Mouse (Mus musculus): ENCODE measurements around the gene Nagk. TPM values are rescaled to one million over a fixed set of nuclear protein-coding genes. Genes with fewer than 3 reads are reported as not detected.

Gene Nagk
- polyA plus RNA-seq, 1 experiment from 2014 or later, result 60.9 TPM

GRCm38 (mm10) chr6:83796686-83797085 is 1.9 kb downstream of the Nagk start:
- no peak overlapping the region for H3K9ac ChIP-seq (replicated peaks; ENCODE audit: low read length)
- no peaks in the 10 kb centered on the region for H3K27me3 ChIP-seq (ENCODE audit: insufficient read depth, low read length)
- no peak for ATAC-seq (ENCODE audit: low FRiP score, low TSS enrichment)
- WGBS, result 62% methylated on average over 3 of the region's 3 CpGs
- H3K9me3 ChIP-seq (ENCODE audit: low read length), result no peaks in the 10 kb centered on the region
- no peak overlapping the region for H3K27ac ChIP-seq (ENCODE audit: low read length)
- H3K4me3 ChIP-seq (ENCODE audit: low read length), result no peak overlapping the region
- no peak overlapping the region for H3K4me2 ChIP-seq (replicated peaks; ENCODE audit: low read depth, low read length)
- H3K36me3 ChIP-seq (ENCODE audit: insufficient read depth, low read length), result peaks cover 17% of the 10 kb centered on the region
- peaks cover 7% of the 10 kb centered on the region; the same call in 1 of the 2 replicates for H3K4me1 ChIP-seq (ENCODE audit: insufficient read depth, low read length)

GRCm38 (mm10) chr6:83802033-83802432 is 7.3 kb downstream of the Nagk start:
- no peaks in the 10 kb centered on the region for H3K9me3 ChIP-seq (ENCODE audit: low read length)
- no peaks in the 10 kb centered on the region for H3K27me3 ChIP-seq (ENCODE audit: insufficient read depth, low read length)
- H3K9ac ChIP-seq (replicated peaks; ENCODE audit: low read length), result no peak overlapping the region
- no peak overlapping the region for H3K4me3 ChIP-seq (ENCODE audit: low read length)
- no peak overlapping the region for H3K27ac ChIP-seq (ENCODE audit: low read length)
- H3K4me2 ChIP-seq (replicated peaks; ENCODE audit: low read depth, low read length), result no peak overlapping the region
- H3K36me3 ChIP-seq (ENCODE audit: insufficient read depth, low read length), result peaks cover 37% of the 10 kb centered on the region
- 94% methylated on average over 5 of the region's 5 CpGs for WGBS
- no peak for ATAC-seq (ENCODE audit: low FRiP score, low TSS enrichment)
- no peaks in the 10 kb centered on the region for H3K4me1 ChIP-seq (ENCODE audit: insufficient read depth, low read length)

- peaks cover 42% of the 10 kb centered on the region for H3K36me3 ChIP-seq (ENCODE audit: insufficient read depth, low read length)
- WGBS, result 90% methylated on average over 3 of the region's 3 CpGs
- no peaks in the 10 kb centered on the region for H3K27me3 ChIP-seq (ENCODE audit: insufficient read depth, low read length)
Measured at GRCm38 (mm10) chr6:83802846-83803245, 8.1 kb downstream of the Nagk start.

GRCm38 (mm10) chr6:83815801-83816200 is 21.0 kb downstream of the Nagk start:
- 93% methylated on average over 3 of the region's 3 CpGs for WGBS
- no peak overlapping the region for H3K4me2 ChIP-seq (replicated peaks; ENCODE audit: low read depth, low read length)
- no peaks in the 10 kb centered on the region for H3K4me1 ChIP-seq (ENCODE audit: insufficient read depth, low read length)
- no peak overlapping the region for H3K4me3 ChIP-seq (ENCODE audit: low read length)
- no peak overlapping the region for H3K9ac ChIP-seq (replicated peaks; ENCODE audit: low read length)
- H3K36me3 ChIP-seq (ENCODE audit: insufficient read depth, low read length), result peaks cover 29% of the 10 kb centered on the region
- H3K27me3 ChIP-seq (ENCODE audit: insufficient read depth, low read length), result no peaks in the 10 kb centered on the region
- ATAC-seq (ENCODE audit: low FRiP score, low TSS enrichment), result no peak
- no peak overlapping the region for H3K27ac ChIP-seq (ENCODE audit: low read length)
- peaks cover 7% of the 10 kb centered on the region; the same call in 1 of the 2 replicates for H3K9me3 ChIP-seq (ENCODE audit: low read length)

More at GRCm38 (mm10) chr6:83802846-83803245, 8.1 kb downstream of the Nagk start:
- Histone ChIP-seq H3K4me1 (ENCODE audit: insufficient read depth, low read length) (no peaks in the 10 kb centered on the region), H3K9me3 (ENCODE audit: low read length) (no peaks in the 10 kb centered on the region), H3K4me2 (replicated peaks; ENCODE audit: low read depth, low read length) (no peak overlapping the region), H3K27ac (ENCODE audit: low read length) (no peak overlapping the region), H3K4me3 (ENCODE audit: low read length) (no peak overlapping the region), H3K9ac (replicated peaks; ENCODE audit: low read length) (no peak overlapping the region)
- no peak for ATAC-seq (ENCODE audit: low FRiP score, low TSS enrichment)

GRCm38 (mm10) chr6:83818996-83819395 is 24.2 kb downstream of the Nagk start:
- Histone ChIP-seq H3K4me3 (ENCODE audit: low read length) (no peak overlapping the region), H3K4me1 (ENCODE audit: insufficient read depth, low read length) (no peaks in the 10 kb centered on the region), H3K9me3 (ENCODE audit: low read length) (peaks cover 7% of the 10 kb centered on the region; the same call in 1 of the 2 replicates), H3K4me2 (replicated peaks; ENCODE audit: low read depth, low read length) (no peak overlapping the region), H3K9ac (replicated peaks; ENCODE audit: low read length) (no peak overlapping the region), H3K36me3 (ENCODE audit: insufficient read depth, low read length) (peaks cover 18% of the 10 kb centered on the region), H3K27me3 (ENCODE audit: insufficient read depth, low read length) (no peaks in the 10 kb centered on the region), H3K27ac (ENCODE audit: low read length) (no peak overlapping the region)
- ATAC-seq (ENCODE audit: low FRiP score, low TSS enrichment), result no peak
- 66% methylated on average over 1 of the region's 1 CpGs for WGBS

- Histone ChIP-seq H3K27me3 (ENCODE audit: insufficient read depth, low read length) (no peaks in the 10 kb centered on the region), H3K4me2 (replicated peaks; ENCODE audit: low read depth, low read length) (no peak overlapping the region), H3K4me1 (ENCODE audit: insufficient read depth, low read length) (no peaks in the 10 kb centered on the region), H3K27ac (ENCODE audit: low read length) (no peak overlapping the region), H3K4me3 (ENCODE audit: low read length) (no peak overlapping the region), H3K36me3 (ENCODE audit: insufficient read depth, low read length) (peaks cover 8% of the 10 kb centered on the region; the same call in 1 of the 2 replicates), H3K9ac (replicated peaks; ENCODE audit: low read length) (no peak overlapping the region), H3K9me3 (ENCODE audit: low read length) (peaks cover 5% of the 10 kb centered on the region; the same call in 1 of the 2 replicates)
- ATAC-seq (ENCODE audit: low FRiP score, low TSS enrichment), result no peak
- 78% methylated on average over 2 of the region's 2 CpGs for WGBS
Measured at GRCm38 (mm10) chr6:83820727-83821515, 26.1 kb downstream of the Nagk start.

GRCm38 (mm10) chr6:83821856-83822255 is 27.1 kb downstream of the Nagk start:
- H3K4me3 ChIP-seq (ENCODE audit: low read length), result no peak overlapping the region
- no peaks in the 10 kb centered on the region; the same call in 1 of the 2 replicates for H3K9me3 ChIP-seq (ENCODE audit: low read length)
- H3K9ac ChIP-seq (replicated peaks; ENCODE audit: low read length), result no peak overlapping the region
- H3K27me3 ChIP-seq (ENCODE audit: insufficient read depth, low read length), result no peaks in the 10 kb centered on the region
- WGBS, result 57% methylated on average over 2 of the region's 2 CpGs
- H3K36me3 ChIP-seq (ENCODE audit: insufficient read depth, low read length), result 0 out of 2 replicates have a peak, but pooled peaks cover 7% of the 10 kb centered on the region
- H3K4me1 ChIP-seq (ENCODE audit: insufficient read depth, low read length), result no peaks in the 10 kb centered on the region
- no peak for ATAC-seq (ENCODE audit: low FRiP score, low TSS enrichment)
- no peak overlapping the region for H3K27ac ChIP-seq (ENCODE audit: low read length)
- H3K4me2 ChIP-seq (replicated peaks; ENCODE audit: low read depth, low read length), result no peak overlapping the region

- H3K4me3 ChIP-seq (ENCODE audit: low read length), result peak overlapping the region; percentile 79
- peak overlapping the region; percentile 88 for H3K9ac ChIP-seq (replicated peaks; ENCODE audit: low read length)
- H3K9me3 ChIP-seq (ENCODE audit: low read length), result no peaks in the 10 kb centered on the region
- ATAC-seq (ENCODE audit: low FRiP score, low TSS enrichment), result peak; percentile 86; the same call in 1 of the 2 replicates
- no peaks in the 10 kb centered on the region for H3K27me3 ChIP-seq (ENCODE audit: insufficient read depth, low read length)
- H3K4me2 ChIP-seq (replicated peaks; ENCODE audit: low read depth, low read length), result peak overlapping the region; percentile 73
- no peaks in the 10 kb centered on the region for H3K36me3 ChIP-seq (ENCODE audit: insufficient read depth, low read length)
- under 1% methylated on average over 30 of the region's 35 CpGs for WGBS
- H3K4me1 ChIP-seq (ENCODE audit: insufficient read depth, low read length), result peaks cover 15% of the 10 kb centered on the region
- H3K27ac ChIP-seq (ENCODE audit: low read length), result peak overlapping the region; percentile 76
Measured at GRCm38 (mm10) chr6:83830941-83831605, 36.3 kb downstream of the Nagk start.

GRCm38 (mm10) chr6:83831606-83832123 is 36.9 kb downstream of the Nagk start, which contains the start of gene Paip2b:
TSS of gene Paip2b (minus strand) at chr6:83831741.
- H3K9me3 ChIP-seq (ENCODE audit: low read length), result no peaks in the 10 kb centered on the region
- H3K27me3 ChIP-seq (ENCODE audit: insufficient read depth, low read length), result no peaks in the 10 kb centered on the region
- H3K4me2 ChIP-seq (replicated peaks; ENCODE audit: low read depth, low read length), result peak within 1 kb of the TSS; percentile 73
- H3K9ac ChIP-seq (replicated peaks; ENCODE audit: low read length), result peak within 1 kb of the TSS; percentile 88
- ATAC-seq (ENCODE audit: low FRiP score, low TSS enrichment), result peak; percentile 99
- peaks cover 15% of the 10 kb centered on the region for H3K4me1 ChIP-seq (ENCODE audit: insufficient read depth, low read length)
- H3K4me3 ChIP-seq (ENCODE audit: low read length), result peak within 1 kb of the TSS; percentile 79
- H3K27ac ChIP-seq (ENCODE audit: low read length), result peak within 1 kb of the TSS; percentile 76
- no peaks in the 10 kb centered on the region for H3K36me3 ChIP-seq (ENCODE audit: insufficient read depth, low read length)
- under 1% methylated on average over 37 of the region's 37 CpGs for WGBS
